Mouse (Mus musculus) left cerebral cortex, postnatal 36 days (tissue): Measurements from ENCODE around the gene Fuz. TPM values are rescaled to one million over a fixed set of nuclear protein-coding genes. Genes with fewer than 3 reads are reported as not detected.
A peak's percentile ranks its signal among the peaks of the same experiment; 100 is the strongest.

Experiments used
- DNase-seq, 2 experiments: peaks; one replicate each; pipeline ENCODE4 v3.0.0; 2021 to 2022; ENCODE audit warnings: low spot score in 2 of 2, mixed read lengths in 1 of 2
- intact Hi-C: fragments of 180-260 bp; cut with DNase I; formaldehyde crosslinking; loops from one replicate; pipeline ENCODE4 v1.15.1; 2025
- total RNA-seq, 2 experiments: library from RNA; stranded (reverse); gene quantifications; 2 replicates each; pipeline ENCODE4 v1.2.3; 2021

Gene Fuz
- total RNA-seq, result 10 to 100 TPM; 18.2 to 20.6 TPM

DNA sequence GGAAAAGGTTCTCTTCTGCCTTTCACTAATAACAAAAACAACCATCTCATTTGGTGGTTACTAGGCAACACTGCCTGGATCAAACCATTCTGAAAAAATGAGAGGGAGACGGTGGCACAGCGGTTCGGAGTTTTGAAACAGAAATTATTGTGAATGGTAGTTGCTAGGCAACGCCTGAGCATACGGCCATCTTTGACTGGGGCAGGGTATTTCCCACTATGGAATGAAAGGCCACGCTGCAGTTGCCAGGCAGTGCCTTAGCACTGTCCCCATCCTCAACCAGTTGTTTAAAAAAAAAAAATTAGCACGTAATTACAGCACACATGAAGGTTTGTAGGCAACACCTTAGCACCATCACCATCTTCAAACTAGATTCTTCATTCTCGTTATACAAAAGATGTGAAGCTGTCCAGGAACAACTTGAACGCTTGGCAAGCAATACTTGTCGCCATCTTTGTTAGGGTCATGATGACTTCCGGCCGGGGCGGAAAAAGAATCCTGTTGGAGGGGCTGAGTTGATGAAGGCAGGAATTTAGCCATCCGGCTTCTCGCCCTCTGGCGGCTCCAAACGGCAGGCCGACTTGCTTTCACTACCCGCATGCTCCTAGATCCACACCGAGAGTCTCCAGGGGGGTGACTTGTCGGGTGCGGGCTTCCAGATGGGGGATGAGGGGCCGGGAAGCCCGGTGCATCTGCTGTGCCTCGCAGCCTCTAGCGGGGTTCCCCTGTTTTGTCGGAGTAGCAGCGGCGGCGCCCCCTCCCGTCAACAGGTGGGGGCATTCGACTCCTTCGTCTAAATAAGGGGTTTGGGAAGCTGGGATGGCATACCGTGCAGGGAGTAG lies at the start of gene Fuz:
TSS of gene Fuz (plus strand) at position 487 of the 842 bp plus-strand sequence.
- intact Hi-C loops, result no loop called here
- DNase-seq, result peak; percentile 89 to 93

DNA sequence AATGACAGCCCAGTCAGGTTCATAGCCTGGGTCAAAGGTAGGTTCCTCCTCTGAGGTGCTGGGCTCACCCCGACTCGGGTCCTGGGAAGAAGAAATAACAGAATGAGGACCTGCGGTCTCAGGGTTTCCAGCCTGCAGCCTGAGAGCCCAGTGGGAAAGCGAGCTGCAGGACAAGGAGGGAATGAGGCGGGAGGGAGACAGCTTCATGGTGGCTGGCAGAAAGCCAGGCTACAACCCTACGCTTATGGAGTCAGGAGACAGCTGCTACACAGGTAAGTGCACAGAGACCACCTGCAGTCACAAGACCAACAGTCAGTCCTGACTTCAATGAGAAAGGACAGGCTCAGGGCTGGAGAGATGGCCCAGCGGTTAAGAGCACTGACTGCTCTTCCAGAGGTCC lies 49.1 kb upstream of the Fuz start:
- DNase-seq, result no peak
- intact Hi-C loops, result no loop called here

DNA sequence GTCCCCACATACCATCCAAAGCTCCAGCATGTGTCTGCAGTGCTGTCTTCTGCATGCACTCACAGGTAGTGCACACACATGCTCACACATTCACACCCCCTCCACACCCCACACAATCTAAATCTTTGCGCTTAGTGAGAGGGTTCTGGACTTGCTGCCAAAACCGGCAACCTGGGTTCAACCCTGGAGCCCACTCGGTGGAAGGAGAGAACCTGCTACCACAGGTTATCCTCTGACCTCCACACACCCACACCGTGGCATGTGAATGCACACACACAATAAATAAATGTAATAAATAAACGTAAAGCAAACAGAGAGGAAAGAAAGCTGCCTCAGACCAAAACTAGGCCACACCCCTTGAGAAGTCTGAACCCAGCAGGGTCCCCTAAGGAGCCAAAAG lies 48.1 kb upstream of the Fuz start:
- no peak for DNase-seq
- intact Hi-C loops, result no loop called here

DNA sequence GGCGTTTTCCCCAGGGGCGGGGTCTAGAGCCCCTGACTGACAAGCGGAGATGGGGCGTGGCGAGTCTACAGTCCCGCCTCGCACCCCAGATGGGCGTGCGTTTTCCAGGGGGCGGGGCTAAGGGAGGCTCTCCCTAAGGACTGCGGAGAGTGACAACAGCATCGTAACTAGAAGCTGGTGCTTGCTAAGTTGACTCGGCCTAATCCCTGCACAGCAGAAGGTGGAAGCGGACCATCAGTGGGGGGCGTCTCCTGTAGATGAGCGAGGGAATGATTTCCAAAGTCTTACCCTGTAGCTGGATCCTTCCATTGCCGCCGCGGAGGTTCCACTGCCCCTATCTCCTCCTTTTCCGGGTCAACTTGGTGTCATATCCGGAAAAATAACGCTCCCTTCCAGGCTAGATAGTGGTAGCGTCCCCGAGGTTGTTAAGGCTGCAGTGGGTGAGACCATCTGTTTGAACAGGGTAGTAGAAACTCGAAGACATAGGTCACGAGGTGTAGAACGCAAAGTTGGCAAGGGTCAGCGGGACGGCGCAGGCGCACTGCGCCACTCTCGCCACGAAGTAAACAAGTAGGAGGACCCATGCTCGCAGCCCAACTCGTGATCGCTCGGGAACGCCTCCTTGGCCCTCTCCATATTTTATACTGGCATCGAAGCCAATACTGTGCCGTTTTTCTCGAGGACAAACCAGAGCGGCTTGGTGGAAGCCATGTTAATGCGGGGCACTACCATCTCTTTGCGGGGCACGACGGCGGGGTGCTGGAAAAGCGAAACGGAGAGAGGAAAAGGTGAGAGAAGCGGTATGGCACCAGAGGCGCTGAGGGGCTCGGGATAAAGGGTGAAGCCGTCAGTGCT lies 47.1 kb upstream of the Fuz start, which contains the start of the genes Akt1s1 and Tbc1d17:
TSS of gene Akt1s1 (plus strand) at position 431 of the 855 bp plus-strand sequence.
TSS of gene Tbc1d17 (minus strand) at position 519 of the 855 bp plus-strand sequence.
- DNase-seq, result peak; percentile 100
- intact Hi-C loops, result loop anchor here (1.0 kb wide), 1 partner anchor 21 kb away; the partner anchor contains the start of gene Ptov1

DNA sequence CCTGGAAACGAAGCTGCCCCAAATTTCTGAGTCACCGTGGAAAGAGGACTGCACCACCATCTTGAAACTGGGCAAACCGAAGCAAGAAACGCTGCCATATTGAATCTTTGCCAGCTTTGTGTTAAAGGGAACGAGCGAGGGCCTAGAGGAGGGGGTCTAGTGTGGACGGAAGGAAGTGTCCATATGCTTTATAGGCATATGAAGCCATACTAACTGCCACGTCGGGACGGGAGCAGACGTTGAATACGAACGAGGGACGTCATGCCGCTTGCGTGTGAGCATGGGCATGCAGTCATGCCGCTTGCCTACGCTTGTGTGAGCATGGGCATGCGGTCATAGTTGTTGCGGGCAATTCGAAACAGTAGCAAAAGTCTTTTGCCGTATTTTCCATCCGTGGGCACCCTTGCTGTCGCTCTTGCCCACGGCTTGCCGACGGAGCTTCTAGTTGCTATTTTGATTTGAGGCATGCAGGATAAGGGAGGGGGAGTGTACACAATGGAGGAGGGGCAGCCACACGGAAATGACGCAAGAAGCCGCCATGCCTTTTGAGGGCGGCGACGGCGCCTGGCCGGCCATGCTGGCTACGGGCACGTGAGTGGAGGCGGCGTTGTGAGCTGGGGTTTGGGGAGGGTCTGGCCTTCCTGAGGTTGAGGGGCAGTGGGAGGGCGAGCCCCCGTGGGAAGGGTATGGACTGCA lies 46.3 kb upstream of the Fuz start:
- peak; percentile 91 for DNase-seq
- intact Hi-C loops, result loop anchor here (1.0 kb wide), 1 partner anchor 20 kb away; the partner anchor contains the start of gene Ptov1

DNA sequence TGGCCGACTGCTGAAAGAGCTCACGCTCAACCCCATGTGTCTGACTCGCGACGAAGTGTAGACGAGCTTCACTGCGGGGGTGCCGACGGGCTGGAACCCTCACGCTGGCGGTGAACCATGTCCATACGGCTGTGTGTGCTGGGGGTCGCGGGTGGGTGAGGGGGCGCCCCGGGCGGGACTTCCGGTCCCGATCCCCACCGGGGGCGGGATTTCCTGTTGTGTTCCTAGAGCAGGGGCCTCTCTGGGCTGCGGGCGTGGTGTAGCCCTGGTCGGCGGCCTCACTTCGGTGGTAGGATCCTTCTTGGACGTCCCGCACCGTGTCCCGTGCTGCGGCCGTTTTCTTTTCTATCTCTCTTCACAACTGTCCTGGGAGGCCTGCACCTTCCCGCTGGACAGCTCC lies 45.7 kb upstream of the Fuz start:
- intact Hi-C loops, result no loop called here
- DNase-seq, result peak; percentile 77 to 80

DNA sequence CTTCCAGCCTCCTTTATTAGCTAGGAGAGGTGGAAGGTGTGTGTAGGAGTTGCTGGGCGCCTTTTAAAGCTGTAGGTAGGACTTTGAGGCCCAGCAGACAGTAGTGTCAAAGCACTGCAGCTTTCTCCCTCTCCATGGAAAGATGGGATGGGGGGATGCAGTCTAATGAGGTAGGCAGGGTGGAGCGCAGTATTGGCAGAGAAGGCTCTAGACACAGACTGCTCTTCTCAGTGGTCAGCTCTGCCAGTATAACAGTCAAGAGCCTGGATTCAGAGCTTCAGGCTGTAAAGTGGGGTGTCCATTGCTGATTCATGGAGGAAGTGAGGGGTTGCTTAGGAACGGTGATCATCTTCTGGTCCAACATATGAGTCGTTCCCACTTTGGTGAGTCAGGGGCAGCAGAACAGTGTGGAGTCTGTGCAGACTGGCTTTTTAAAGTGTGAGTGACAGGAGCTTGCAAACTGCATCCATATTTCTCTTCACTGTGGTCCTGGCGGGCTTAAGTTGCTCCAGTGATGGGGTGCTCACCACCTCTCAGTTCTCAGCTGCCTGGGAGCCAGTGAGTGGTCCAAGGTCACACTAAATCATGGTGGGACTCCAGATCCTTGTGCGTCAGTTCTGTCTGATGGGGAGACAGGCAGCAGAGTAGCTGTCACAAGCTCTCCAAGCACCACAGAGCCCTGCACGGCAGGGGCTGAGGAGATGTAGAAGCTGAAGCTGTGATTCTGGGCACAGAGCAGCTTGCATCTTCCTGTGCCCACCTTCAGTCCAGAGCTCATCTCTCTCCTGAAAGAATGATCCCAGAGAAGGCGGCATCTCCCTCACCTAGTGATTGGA lies 44.9 kb upstream of the Fuz start:
- no peak for DNase-seq
- intact Hi-C loops, result no loop called here

DNA sequence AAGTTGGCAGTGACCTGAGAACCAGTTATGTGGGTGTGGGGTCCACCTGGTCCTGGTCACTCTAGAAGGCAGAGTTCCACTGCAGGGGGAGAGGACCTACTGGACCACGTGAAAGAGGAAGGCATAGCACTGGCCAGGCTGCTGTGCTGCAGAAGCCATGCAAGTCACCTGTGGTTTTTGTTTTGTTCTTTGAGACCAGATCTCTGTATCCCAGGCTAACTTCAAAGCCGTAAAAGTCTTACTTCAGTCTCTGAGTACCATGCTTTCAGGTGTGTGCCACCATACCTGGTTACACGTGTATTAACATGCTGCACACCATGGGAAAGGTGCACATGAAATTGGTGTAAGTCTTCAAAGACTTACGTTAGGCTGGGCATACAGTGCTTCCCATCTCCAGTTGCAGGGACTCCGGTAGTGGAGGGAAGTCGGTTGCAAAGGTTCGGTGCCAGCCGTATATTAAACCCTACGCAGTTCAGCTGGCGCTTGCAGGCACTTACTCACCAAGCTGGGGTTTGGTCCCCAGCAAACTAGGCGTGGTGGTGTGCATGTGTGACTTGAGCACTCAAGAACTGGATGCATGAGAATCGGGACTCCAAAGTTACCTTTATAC lies 44.1 kb upstream of the Fuz start:
- no peak for DNase-seq
- intact Hi-C loops, result no loop called here

DNA sequence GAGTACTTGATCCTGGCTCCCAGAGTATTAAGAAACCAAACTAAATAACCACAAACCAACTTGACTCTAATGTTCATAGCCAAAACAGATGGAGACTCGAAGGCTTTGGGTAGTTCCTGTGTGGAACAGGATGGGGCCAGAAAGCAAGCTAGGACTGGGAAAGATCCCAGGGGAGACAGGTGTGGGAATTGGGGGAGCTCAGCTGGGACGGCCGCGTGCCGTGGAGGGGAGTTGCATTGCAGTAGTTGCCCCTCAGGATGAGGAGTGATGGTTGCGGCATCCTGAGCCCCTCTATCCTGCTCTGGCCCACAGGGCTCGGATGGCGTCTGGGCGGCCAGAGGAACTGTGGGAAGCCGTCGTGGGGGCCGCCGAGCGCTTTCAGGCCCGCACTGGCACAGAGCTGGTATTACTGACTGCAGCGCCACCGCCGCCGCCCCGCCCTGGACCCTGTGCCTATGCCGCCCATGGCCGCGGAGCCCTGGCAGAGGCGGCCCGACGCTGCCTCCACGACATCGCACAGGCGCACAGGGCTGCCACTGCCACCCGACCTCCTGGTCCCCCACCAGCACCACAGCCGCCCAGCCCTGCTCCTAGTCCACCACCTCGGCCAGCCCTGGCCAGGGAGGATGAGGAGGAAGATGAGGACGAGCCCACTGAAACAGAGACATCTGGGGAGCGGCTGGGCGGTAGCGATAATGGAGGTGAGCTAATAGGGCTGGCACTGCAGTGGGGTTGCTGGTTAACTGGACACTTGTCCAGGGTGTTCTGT lies 43.4 kb upstream of the Fuz start:
- no peak for DNase-seq
- intact Hi-C loops, result no loop called here

DNA sequence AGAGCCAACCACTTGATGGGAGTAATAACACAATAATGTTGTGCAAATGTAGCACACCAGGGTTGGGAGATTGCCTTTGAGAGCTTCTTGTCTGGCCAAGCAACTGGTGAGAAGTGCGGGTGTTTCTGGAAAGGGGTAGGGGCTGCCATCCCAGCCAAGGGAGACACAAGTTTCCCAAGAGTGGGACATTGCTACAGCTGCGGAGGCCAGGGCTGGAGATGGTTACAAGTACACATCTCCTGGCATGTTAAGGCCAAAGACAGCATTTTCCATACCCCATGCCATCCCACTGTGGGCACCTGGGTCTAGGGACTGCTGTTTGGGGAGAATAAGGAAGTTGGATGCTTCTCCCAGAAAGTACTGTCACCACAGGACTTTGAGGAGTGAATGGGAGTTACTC lies 42.8 kb upstream of the Fuz start:
- DNase-seq, result no peak
- intact Hi-C loops, result no loop called here

DNA sequence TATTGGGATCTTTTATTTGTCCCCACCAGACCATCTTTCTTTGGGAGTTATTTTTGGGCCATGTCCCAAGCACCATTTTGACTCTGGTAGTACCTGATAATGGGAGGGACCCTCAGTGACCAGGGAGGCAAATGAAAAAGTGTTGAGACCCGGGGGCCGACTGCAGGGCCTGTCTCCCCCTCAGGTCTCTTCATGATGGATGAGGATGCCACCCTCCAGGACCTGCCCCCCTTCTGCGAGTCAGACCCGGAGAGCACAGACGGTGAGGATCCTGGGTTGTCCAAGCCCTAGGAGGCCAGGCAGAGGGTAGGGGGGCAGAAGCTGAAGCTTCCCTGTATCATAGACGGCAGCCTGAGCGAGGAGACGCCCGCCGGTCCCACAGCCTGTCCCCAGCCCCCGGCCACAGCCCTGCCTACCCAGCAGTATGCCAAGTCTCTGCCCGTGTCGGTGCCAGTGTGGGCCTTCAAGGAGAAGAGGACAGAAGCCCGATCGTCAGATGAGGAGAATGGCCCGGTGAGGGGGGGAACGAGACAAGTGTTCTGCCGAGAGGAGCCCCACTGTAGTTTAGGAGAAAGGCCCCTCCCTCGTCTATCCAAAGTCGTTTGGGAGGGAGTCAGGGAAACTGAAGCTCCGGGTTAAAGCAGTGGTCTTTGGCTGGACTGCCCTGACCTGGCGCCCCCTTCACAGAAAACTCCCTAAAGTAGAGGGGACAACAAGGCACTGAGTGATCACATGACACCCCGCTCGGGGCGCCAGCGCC lies 42.1 kb upstream of the Fuz start:
- intact Hi-C loops, result no loop called here
- DNase-seq, result no peak

DNA sequence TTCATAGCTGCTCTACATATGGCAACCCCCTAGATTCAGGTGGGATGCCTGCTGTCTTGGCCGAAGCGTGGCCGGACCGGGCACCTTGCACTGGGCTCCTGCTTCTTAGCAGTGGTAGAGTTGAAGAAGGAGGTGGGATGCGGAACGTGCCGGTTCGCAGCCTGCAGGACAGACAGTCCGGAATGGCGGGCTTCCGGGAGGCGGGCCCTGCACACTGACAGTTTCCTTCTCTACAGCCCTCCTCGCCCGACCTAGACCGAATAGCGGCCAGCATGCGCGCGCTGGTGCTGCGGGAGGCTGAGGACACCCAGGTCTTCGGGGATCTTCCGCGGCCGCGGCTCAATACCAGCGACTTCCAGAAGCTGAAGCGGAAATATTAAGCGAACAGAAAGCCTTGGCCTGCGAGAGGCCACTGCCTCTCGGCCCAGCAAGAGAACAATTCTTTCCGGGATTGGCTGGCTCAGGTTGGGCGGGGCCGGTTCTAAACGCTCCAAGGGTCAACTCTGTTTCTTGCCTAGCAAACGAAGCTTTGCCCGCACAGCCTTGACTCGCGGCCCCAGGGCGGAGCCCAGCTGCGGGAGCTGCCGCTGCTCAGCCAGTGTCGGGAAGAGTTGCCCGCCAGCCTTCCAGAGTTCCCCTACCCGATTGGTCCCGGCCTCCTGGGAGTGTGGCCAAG lies 41.4 kb upstream of the Fuz start:
- peak; percentile 81 to 82 for DNase-seq
- intact Hi-C loops, result no loop called here

DNA sequence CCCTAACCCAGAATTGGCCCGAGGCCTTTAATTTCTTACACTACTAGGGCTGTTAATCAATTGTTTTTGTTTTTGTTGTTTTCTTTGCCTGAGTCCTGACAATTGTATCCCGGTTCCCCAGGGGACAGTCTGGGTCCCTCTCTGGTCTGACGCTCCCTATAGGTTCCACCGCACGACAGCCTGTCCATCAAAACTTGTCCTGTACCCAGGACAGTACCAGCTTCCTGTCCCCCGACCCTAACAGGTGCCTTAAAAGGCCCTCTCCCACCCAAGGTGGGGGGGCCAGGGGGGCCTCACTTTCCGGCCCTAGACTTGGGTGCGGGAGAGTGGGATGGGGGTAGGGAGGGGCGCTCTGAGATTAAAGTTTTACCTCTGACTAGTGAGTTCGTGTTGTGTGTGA lies 40.8 kb upstream of the Fuz start:
- no peak for DNase-seq
- intact Hi-C loops, result no loop called here

DNA sequence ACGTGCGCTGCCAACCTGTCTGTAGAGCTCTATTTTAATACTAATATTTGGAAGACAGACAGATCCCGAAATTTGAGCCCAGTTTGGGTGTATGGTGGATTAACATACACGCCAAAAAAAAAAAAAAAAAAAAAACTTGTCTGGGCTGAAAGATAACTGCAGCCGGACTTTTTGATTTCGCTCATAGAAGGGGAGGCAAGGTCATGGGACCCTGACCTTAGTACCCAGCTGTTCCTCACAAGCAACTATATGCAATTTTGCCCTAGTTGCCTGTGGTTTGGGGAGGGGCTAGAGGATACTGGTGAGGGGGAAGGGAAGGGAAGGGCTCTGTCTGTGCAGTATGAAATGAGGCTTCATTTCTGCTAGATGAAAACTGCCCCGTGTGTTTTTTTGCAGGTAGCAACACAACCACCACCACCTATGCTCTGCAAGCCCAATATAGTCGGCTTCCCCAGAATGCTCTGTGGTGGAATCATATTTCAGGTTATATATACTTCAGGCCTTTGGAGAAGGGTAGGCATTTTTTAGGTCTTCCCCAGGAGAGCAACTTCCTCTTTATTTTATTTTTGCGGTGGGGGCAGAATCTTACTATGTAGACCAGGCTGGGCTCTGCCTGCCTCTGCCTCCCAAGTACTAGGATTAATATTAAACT lies 39.5 kb upstream of the Fuz start:
- no peak for DNase-seq
- intact Hi-C loops, result no loop called here

DNA sequence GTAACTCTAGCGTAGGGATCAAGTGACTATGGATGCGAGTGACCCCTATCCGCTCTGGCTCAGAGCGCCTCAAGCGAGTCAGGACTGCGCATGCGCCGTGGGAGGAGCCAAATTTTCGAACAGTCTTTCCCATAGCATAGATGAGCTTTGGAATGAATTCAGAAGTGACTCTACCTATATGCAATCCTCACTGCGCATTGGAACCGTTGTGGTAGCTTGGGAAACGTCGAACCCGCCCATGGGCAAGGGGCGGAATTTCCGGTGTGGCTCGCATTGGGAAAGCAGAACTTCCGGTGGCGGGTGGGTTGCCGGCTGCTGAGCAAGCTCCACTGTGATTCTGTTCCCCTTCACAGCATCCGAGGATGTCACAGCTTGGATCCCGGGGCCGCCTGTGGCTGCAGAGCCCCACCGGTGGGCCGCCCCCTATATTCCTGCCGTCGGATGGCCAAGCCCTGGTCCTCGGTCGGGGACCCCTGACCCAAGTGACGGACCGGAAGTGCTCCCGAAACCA lies 38.8 kb upstream of the Fuz start, which contains the start of gene Pnkp:
TSS of gene Pnkp (plus strand) at position 98 of the 511 bp plus-strand sequence.
- intact Hi-C loops, result no loop called here
- DNase-seq, result peak; percentile 91 to 92

DNA sequence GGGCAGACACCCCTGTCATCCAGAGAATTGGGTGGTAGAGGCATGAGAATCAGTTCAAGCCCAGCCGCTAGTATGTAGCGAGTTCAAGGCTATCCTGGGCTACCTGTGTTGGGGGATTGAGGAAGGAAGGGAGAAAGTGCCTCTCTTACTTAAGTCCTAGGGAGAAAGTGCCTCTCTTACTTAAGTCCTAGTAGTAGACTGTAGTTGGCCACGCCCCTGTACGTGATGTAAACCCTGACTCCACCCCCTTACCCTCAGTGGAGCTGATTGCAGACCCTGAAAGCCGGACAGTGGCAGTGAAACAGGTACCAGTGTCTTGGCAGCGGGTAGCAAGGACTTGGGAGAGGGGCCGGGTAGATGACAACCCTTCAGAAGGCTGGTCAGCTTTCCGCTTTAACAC lies 38.0 kb upstream of the Fuz start:
- intact Hi-C loops, result no loop called here
- no peak for DNase-seq
